Mouse (Mus musculus) heart, adult 2 months (tissue): ENCODE measurements around the gene Hoxc6. TPM values are rescaled to one million over a fixed set of nuclear protein-coding genes. Genes with fewer than 3 reads are reported as not detected.

Experiments used
- DNase-seq, 2 experiments: peaks; one replicate each; pipeline ENCODE4 v3.0.0; 2021
- H3K27ac ChIP-seq: fragments of 200-600 bp; 2 replicates; pipeline ENCODE4 v1.8.1; 2022
- H3K27me3 ChIP-seq: fragments of 200-500 bp; 2 replicates; pipeline ENCODE4 v1.6.1; 2012; ENCODE audit warnings: mild to moderate bottlenecking, low read length, inconsistent platforms, mixed read lengths; ENCODE audit not compliant: control insufficient read depth, insufficient read depth
- H3K36me3 ChIP-seq: fragments of 200-500 bp; 2 replicates; pipeline ENCODE4 v1.6.1; 2012; ENCODE audit warnings: low read length, inconsistent platforms; ENCODE audit not compliant: control insufficient read depth, insufficient read depth
- H3K4me1 ChIP-seq: fragments of 200-500 bp; 2 replicates; pipeline ENCODE4 v1.6.1; 2011; ENCODE audit warnings: low read length; ENCODE audit not compliant: control insufficient read depth, insufficient read depth
- H3K4me3 ChIP-seq: fragments of 200-600 bp; 2 replicates; pipeline ENCODE4 v1.8.1; 2022
- H3K79me2 ChIP-seq: fragments of 200-500 bp; replicated peaks from 2 replicates; pipeline ENCODE4 v1.6.1; 2012; ENCODE audit warnings: mild to moderate bottlenecking, inconsistent platforms, low read length, moderate library complexity, mixed read lengths; ENCODE audit not compliant: control insufficient read depth, insufficient read depth
- H3K9ac ChIP-seq: fragments of 200-500 bp; 2 replicates; pipeline ENCODE4 v1.6.1; 2012; ENCODE audit warnings: low read depth, mild to moderate bottlenecking, control low read depth, inconsistent platforms, low read length, mixed read lengths
- CTCF ChIP-seq: fragments of 200-600 bp; IDR thresholded peaks from 2 replicates; pipeline ENCODE4 v1.8.1; 2022; ENCODE audit warnings: antibody characterized with exemption, mild to moderate bottlenecking, moderate library complexity
- EP300 ChIP-seq: fragments of 200-500 bp; IDR thresholded peaks from 2 replicates; pipeline ENCODE4 v1.6.1; 2011; ENCODE audit warnings: low read depth, low read length, control low read depth; ENCODE audit not compliant: insufficient read depth
- POLR2A ChIP-seq: fragments of 200-500 bp; IDR thresholded peaks from 2 replicates; pipeline ENCODE4 v1.6.1; 2011; ENCODE audit warnings: mild to moderate bottlenecking, low read depth, low read length, control low read depth; ENCODE audit not compliant: insufficient read depth
- WGBS: fragments of 180-500 bp; shearing (Covaris S2); methylation state at CpG from one replicate; pipeline ENCODE4 v1.1.7; 2018; 5-methylcytosine and 5-hydroxymethylcytosine counted together
- intact Hi-C: fragments of 180-260 bp; cut with DNase I; formaldehyde crosslinking; loops from one replicate; pipeline ENCODE4 v1.15.1; 2025
- polyA plus RNA-seq: library from polyadenylated mRNA; depleted of rRNA; stranded (reverse); fragments of >200 nt; gene quantifications from 2 replicates; pipeline ENCODE4 v1.2.3, GENCODE M21; 2012
- total RNA-seq, 2 experiments: library from RNA; stranded (reverse); gene quantifications; 2 replicates each; pipeline ENCODE4 v1.2.3; 2021

Gene Hoxc6
- total and polyA plus RNA-seq, 3 experiments = not detected

GRCm38 (mm10) chr15:102963259-102963658 lies 34.8 kb upstream of the Hoxc6 start:
- no peak for TF ChIP-seq CTCF
- TF ChIP-seq EP300 = no peak
- no peak for TF ChIP-seq POLR2A
- Histone ChIP-seq H3K27me3 (peaks cover 40% of the 10 kb centered on the region), H3K4me3 (no peak overlapping the region), H3K36me3 (no peaks in the 10 kb centered on the region), H3K27ac (no peak overlapping the region), H3K79me2 (no peaks in the 10 kb centered on the region), H3K4me1 (no peaks in the 10 kb centered on the region), H3K9ac (no peak overlapping the region)
- 7% methylated on average over 8 of the region's 8 CpGs for WGBS
- DNase-seq = no peak
- intact Hi-C loops = no loop called here

GRCm38 (mm10) chr15:102963671-102964640 lies 34.1 kb upstream of the Hoxc6 start:
- TF ChIP-seq CTCF (no peak), EP300 (no peak), POLR2A (no peak)
- WGBS = 2% methylated on average over 28 of the region's 28 CpGs
- Histone ChIP-seq H3K36me3 (no peaks in the 10 kb centered on the region), H3K27ac (no peak overlapping the region), H3K27me3 (peaks cover 42% of the 10 kb centered on the region), H3K4me3 (no peak overlapping the region), H3K4me1 (no peaks in the 10 kb centered on the region), H3K9ac (no peak overlapping the region), H3K79me2 (no peaks in the 10 kb centered on the region)
- no peak for DNase-seq
- intact Hi-C loops = no loop called here

- Histone ChIP-seq H3K4me3 (no peak overlapping the region), H3K79me2 (no peaks in the 10 kb centered on the region), H3K36me3 (no peaks in the 10 kb centered on the region), H3K27ac (no peak overlapping the region), H3K27me3 (peaks cover 40% of the 10 kb centered on the region), H3K9ac (no peak overlapping the region), H3K4me1 (no peaks in the 10 kb centered on the region)
- 8% methylated on average over 26 of the region's 26 CpGs for WGBS
- intact Hi-C loops = no loop called here
- TF ChIP-seq EP300 = no peak
- DNase-seq = no peak
Measured at GRCm38 (mm10) chr15:102965003-102965891, 32.8 kb upstream of the Hoxc6 start.

- TF ChIP-seq POLR2A (no peak), EP300 (no peak), CTCF (peak; percentile 59)
- Histone ChIP-seq H3K4me1 (no peaks in the 10 kb centered on the region), H3K4me3 (no peak overlapping the region), H3K27me3 (peaks cover 40% of the 10 kb centered on the region), H3K27ac (no peak overlapping the region), H3K36me3 (no peaks in the 10 kb centered on the region), H3K79me2 (no peaks in the 10 kb centered on the region), H3K9ac (no peak overlapping the region)
- peak in 1 of 2 experiments; percentile 40 for DNase-seq
- intact Hi-C loops = no loop called here
- WGBS = 7% methylated on average over 29 of the region's 30 CpGs
Measured at GRCm38 (mm10) chr15:102965892-102966775, 31.9 kb upstream of the Hoxc6 start.

GRCm38 (mm10) chr15:102966776-102967311 lies 31.2 kb upstream of the Hoxc6 start, which contains the start of gene Hoxc10:
Gene Hoxc10 (plus strand): TSS chr15:102966796.
- H3K36me3 ChIP-seq = no peaks in the 10 kb centered on the region
- H3K4me3 ChIP-seq = no peak within 1 kb of the TSS
- H3K27ac ChIP-seq = no peak within 1 kb of the TSS
- WGBS = 5% methylated on average over 27 of the region's 27 CpGs
- no peaks in the 10 kb centered on the region for H3K79me2 ChIP-seq
- peaks cover 40% of the 10 kb centered on the region for H3K27me3 ChIP-seq
- no peak within 1 kb of the TSS for H3K9ac ChIP-seq
- no peak for TF ChIP-seq CTCF
- no peak for TF ChIP-seq EP300
- TF ChIP-seq POLR2A = no peak
- DNase-seq = no peak
- no peaks in the 10 kb centered on the region for H3K4me1 ChIP-seq
- intact Hi-C loops = no loop called here
